Mouse (Mus musculus): ENCODE measurements at regions not wholly inside any gene's neighbourhood (a gene's known extent, or its start where the extent isn't known, plus 50 kb on each side); places are given as distances from the start of the nearest gene placed in this dataset.

DNA sequence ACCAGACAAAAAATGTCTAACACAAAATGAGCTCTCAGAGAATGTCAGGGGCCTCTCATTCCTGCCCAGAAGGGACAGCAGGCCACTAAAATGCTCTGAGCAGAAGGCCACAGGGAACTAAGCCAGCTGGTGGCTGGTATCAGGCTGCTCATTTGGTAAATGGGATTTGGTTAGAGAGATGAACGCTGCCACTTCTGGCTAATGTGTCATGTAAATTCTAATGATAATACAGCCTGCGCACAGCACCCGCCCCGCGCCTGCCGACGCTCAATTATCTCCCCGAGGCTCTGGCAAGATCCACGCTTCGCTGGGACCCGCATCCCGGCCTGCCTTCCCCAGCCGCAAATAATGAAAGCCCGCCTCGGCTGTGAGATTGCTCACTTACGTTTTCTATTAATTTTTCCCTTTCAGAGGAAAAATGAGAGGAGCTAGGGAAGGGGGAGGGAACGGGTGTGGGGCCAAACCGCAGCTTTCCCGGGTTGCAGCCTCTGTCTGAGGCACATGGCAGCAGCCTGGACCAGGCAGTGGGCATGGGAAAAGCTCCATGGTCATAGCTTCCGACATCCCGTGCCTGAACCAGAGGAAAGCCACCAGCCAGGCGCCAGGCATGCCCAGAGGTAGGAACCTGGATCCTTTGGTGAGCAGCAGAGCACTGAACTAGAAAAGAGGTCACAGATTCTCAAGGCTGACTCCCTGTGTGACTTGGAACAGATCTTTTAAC, 92.2 kb upstream of the Csf3r start:
- TF ChIP-seq CTCF (IDR thresholded peaks at IDR 0.05; ENCODE audit: control insufficient read depth, insufficient read depth, insufficient replicate concordance, low read depth, low read length) (no peak), POLR2A (IDR thresholded peaks at IDR 0.05; ENCODE audit: control insufficient read depth, low read depth, low read length) (no peak)

Measured in testis, adult 2 months (tissue).